Comparison of ENCODE assay signal across 21 mouse cellular contexts in the genomic region with DNA sequence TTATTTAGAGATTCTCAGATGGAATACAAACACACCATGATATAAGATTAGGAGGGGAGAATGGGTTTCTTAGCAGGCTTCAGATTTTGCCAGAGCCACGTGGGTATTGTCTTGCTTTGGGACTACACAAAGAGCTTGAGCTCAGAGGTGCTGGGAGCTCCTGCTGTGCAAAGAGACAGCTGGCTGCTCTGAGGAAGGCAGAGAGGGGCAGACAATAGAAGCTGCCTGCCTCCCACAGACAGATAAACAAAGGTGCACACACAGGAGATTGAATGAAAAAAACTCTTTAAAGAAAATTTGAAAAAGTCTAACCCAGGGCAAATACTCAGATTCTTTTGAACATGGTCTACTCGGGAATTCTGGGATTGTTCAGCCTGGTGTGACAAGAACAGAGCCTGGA. TPM values are rescaled to one million over a fixed set of nuclear protein-coding genes. Genes with fewer than 3 reads are reported as not detected.
DNase-seq lines count a peak whose midpoint lies in the region; TF ChIP-seq lines count a peak whose summit lies in the region.
"Had no signal": no experiment of that assay in that cellular context is flagged by ENCODE, and none has a peak within 500 bp of the region (broad histone marks: within the 10 kb centered on the region; RNA-seq: fewer than 3 reads in every experiment).

No protein-coding gene starts in this region.

- peak; percentile 10 for DNase-seq in embryo, embryonic 10 days (ENCODE audit: low spot score)
- DNase-seq in embryo, embryonic 11 days = no peak
- peak; percentile 39 for DNase-seq in heart, embryonic 10.5 days (ENCODE audit: low spot score)
- DNase-seq in heart, postnatal 10 days = no peak
- peak; percentile 81 for DNase-seq in ZHBTc4 (ENCODE audit: low read depth, low spot score)
- DNase-seq in frontal cortex, postnatal 10 days (ENCODE audit: low spot score in 2 of 2) = no peak
- DNase-seq: adrenal gland, postnatal 10 days; B cell, adult 2 months; cerebellum, adult 11-12 months; cerebellum, adult 9-10 months; cerebellum, postnatal 36 days; gastrocnemius, postnatal 14 days; heart, adult 2 months; heart, postnatal 36 days; kidney, adult 18-20 months had no signal

- peak; percentile 71; the same call in 1 of the 2 replicates for TF ChIP-seq EP300 in ES-Bruce4 (IDR thresholded peaks at IDR 0.05; ENCODE audit: insufficient read depth, low read depth, low read length)

- H3K27ac ChIP-seq in heart, embryonic 10.5 days = no peak overlapping the region
- no peak overlapping the region for H3K27ac ChIP-seq in ES-Bruce4 (ENCODE audit: insufficient read depth, low read length)
- H3K27ac ChIP-seq: embryonic facial prominence, embryonic 13.5 days; heart, adult 2 months; hindbrain, embryonic 12.5 days had no signal

- H3K27me3 ChIP-seq in heart, embryonic 10.5 days (ENCODE audit: insufficient read depth, poor library complexity, severe bottlenecking) = no peaks in the 10 kb centered on the region
- H3K27me3 ChIP-seq in ES-Bruce4 (ENCODE audit: control insufficient read depth, insufficient read depth, low read length, poor library complexity, severe bottlenecking) = no peaks in the 10 kb centered on the region
- H3K27me3 ChIP-seq: embryonic facial prominence, embryonic 13.5 days; heart, embryonic 12.5 days; hindbrain, embryonic 12.5 days had no signal

- no peak for TF ChIP-seq CTCF in ES-Bruce4 (IDR thresholded peaks at IDR 0.05; ENCODE audit: low read depth, low read length)

- WGBS in heart, embryonic 10.5 days = 20% methylated on average over 2 of the region's 2 CpGs

- no peaks in the 10 kb centered on the region for H3K9me3 ChIP-seq in heart, embryonic 10.5 days
- H3K9me3 ChIP-seq in ES-Bruce4 (replicated peaks; ENCODE audit: control insufficient read depth, insufficient read depth, low read length, poor library complexity, severe bottlenecking) = no peaks in the 10 kb centered on the region
- H3K9me3 ChIP-seq: embryonic facial prominence, embryonic 13.5 days had no signal

- no peak overlapping the region for H3K4me3 ChIP-seq in heart, embryonic 10.5 days
- H3K4me3 ChIP-seq in ES-Bruce4 (ENCODE audit: low read depth, low read length) = no peak overlapping the region
- H3K4me3 ChIP-seq: embryonic facial prominence, embryonic 13.5 days; heart, adult 2 months; heart, embryonic 12.5 days; hindbrain, embryonic 12.5 days had no signal

- intact Hi-C loops in heart, postnatal 10 days (cut with DNase I) = no loop called here

- H3K36me3 ChIP-seq in heart, embryonic 10.5 days = no peaks in the 10 kb centered on the region
- no peaks in the 10 kb centered on the region for H3K36me3 ChIP-seq in ES-Bruce4 (ENCODE audit: control insufficient read depth, insufficient read depth, low read length, poor library complexity, severe bottlenecking)
- H3K36me3 ChIP-seq: embryonic facial prominence, embryonic 13.5 days; heart, embryonic 12.5 days; hindbrain, embryonic 12.5 days had no signal

- H3K9ac ChIP-seq in ES-Bruce4 (ENCODE audit: low read depth, poor library complexity, severe bottlenecking) = no peak overlapping the region
- H3K9ac ChIP-seq: embryonic facial prominence, embryonic 13.5 days; heart, embryonic 12.5 days; hindbrain, embryonic 12.5 days had no signal

- no peak for TF ChIP-seq POLR2A in ES-Bruce4 (IDR thresholded peaks at IDR 0.05; ENCODE audit: insufficient read depth, low read length)

- no peaks in the 10 kb centered on the region for H3K4me1 ChIP-seq in heart, embryonic 10.5 days
- peaks cover 4% of the 10 kb centered on the region for H3K4me1 ChIP-seq in ES-Bruce4 (ENCODE audit: control insufficient read depth, insufficient read depth, low read length)
- H3K4me1 ChIP-seq: embryonic facial prominence, embryonic 13.5 days; heart, embryonic 12.5 days; hindbrain, embryonic 12.5 days had no signal

RNA-seq across cellular contexts. Expression of gene Pm20d2, which starts 8.6 kb away (rescaled TPM):
- 1.5 and 1.6 TPM in 2 replicates for polyA plus RNA-seq in heart, embryonic 10.5 days (2016; fragmentation: Nextera tagmentation; extraction: Ambion mirVana)
- 10 to 100 TPM; 26.8 to 27.6 TPM for total RNA-seq in heart, postnatal 10 days (2021)
- polyA plus RNA-seq in ES-Bruce4 (2011; ENCODE audit: insufficient read depth, insufficient read length, low read depth, missing spikeins) = 4.2 and 4.4 TPM in 2 replicates
- polyA plus RNA-seq: CD4-positive, CD25-positive, alpha-beta regulatory T cell, adult 4 months had no signal

RNA-seq across cellular contexts. Expression of gene Srsf12, which starts 10.7 kb away (rescaled TPM):
- 1.5 and 1.9 TPM in 2 replicates for polyA plus RNA-seq in heart, embryonic 10.5 days (2016; fragmentation: Nextera tagmentation; extraction: Ambion mirVana)
- total RNA-seq in heart, postnatal 10 days (2021) = under 1 TPM in 1 of 2 experiments, not detected in 1; 0.22 TPM
- polyA plus RNA-seq in ES-Bruce4 (2011; ENCODE audit: insufficient read depth, insufficient read length, low read depth, missing spikeins) = 5.3 and 6.2 TPM in 2 replicates
- total RNA-seq: gastrocnemius, adult 18-20 months; gastrocnemius, postnatal 14 days; heart, adult 2 months; heart, postnatal 36 days had no signal
- polyA plus RNA-seq: heart, adult 2 months had no signal

Comparison
In these comparisons a context has a peak if more than half of its experiments do, and no peak if none do; other contexts are left out.
1. DNase-seq: peak in embryo, embryonic 10 days (single experiment), heart, embryonic 10.5 days (single experiment) and ZHBTc4 (single experiment); none in embryo, embryonic 11 days (single experiment), heart, postnatal 10 days (0 of 2) and frontal cortex, postnatal 10 days (0 of 2).